Mouse (Mus musculus) ES-E14 (cell line): ENCODE results near the gene Lypd6. TPM values are rescaled to one million over a fixed set of nuclear protein-coding genes. Genes with fewer than 3 reads are reported as not detected.

Experiments
- DNase-seq: peaks from one replicate; pipeline ENCODE4 v3.0.0-alpha.2; 2013; ENCODE audit warnings: low read depth, low spot score
- H3K27ac ChIP-seq: 2 replicates; pipeline ENCODE4 v1.5.1; 2012; ENCODE audit warnings: low read depth, mild to moderate bottlenecking, low read length, moderate library complexity, mixed read lengths; ENCODE audit not compliant: poor library complexity, insufficient read depth, severe bottlenecking
- H3K36me3 ChIP-seq: 2 replicates; pipeline ENCODE4 v1.6.1; 2012; ENCODE audit warnings: mild to moderate bottlenecking, low read length, moderate library complexity, mixed read lengths; ENCODE audit not compliant: control insufficient read depth, poor library complexity, insufficient read depth, severe bottlenecking
- H3K4me1 ChIP-seq, 2 experiments: fragments of 150-350 bp in 1 of 2; sonication (generic) in 1 of 2; 2 replicates each; pipeline ENCODE4 v1.6.1; 2012; ENCODE audit warnings: low read length in 2 of 2, mild to moderate bottlenecking in 1 of 2, mixed read lengths in 1 of 2; ENCODE audit not compliant: control insufficient read depth in 2 of 2, insufficient read depth in 2 of 2, poor library complexity in 1 of 2
- H3K4me3 ChIP-seq, 2 experiments: fragments of 150-350 bp in 1 of 2; sonication (generic) in 1 of 2; 2 replicates each; pipeline ENCODE4 v1.5.1; 2012; ENCODE audit warnings: low read length in 2 of 2, low read depth in 1 of 2, mild to moderate bottlenecking in 1 of 2, mixed read lengths in 1 of 2; ENCODE audit not compliant: insufficient read depth in 1 of 2, poor library complexity in 1 of 2, severe bottlenecking in 1 of 2
- H3K9ac ChIP-seq: 2 replicates; pipeline ENCODE4 v1.6.1; 2012; ENCODE audit warnings: low read depth, mild to moderate bottlenecking, low read length, mixed read lengths; ENCODE audit not compliant: poor library complexity, insufficient read depth, severe bottlenecking
- H3K9me3 ChIP-seq: fragments of 150-350 bp; sonication (generic); 2 replicates; pipeline ENCODE4 v1.6.1; 2012; ENCODE audit warnings: low read depth, mild to moderate bottlenecking, low read length; ENCODE audit not compliant: control insufficient read depth, insufficient read depth
- CHD2 ChIP-seq: IDR thresholded peaks from 2 replicates; pipeline ENCODE4 v1.6.1; 2014; ENCODE audit warnings: mild to moderate bottlenecking, low read depth, low read length, inconsistent platforms
- HCFC1 ChIP-seq: IDR thresholded peaks from 2 replicates; pipeline ENCODE4 v1.6.1; 2012; ENCODE audit warnings: low read length, inconsistent platforms, borderline replicate concordance; ENCODE audit not compliant: insufficient read depth
- MAFK ChIP-seq: IDR thresholded peaks from 2 replicates; pipeline ENCODE4 v1.6.1; 2014; ENCODE audit warnings: mild to moderate bottlenecking, low read depth, low read length, inconsistent platforms; ENCODE audit not compliant: insufficient read depth
- ZC3H11A ChIP-seq: IDR thresholded peaks from 2 replicates; pipeline ENCODE4 v1.6.1; 2012; ENCODE audit warnings: low read depth, mild to moderate bottlenecking, inconsistent platforms, low read length, borderline replicate concordance
- ZNF384 ChIP-seq: IDR thresholded peaks from 2 replicates; pipeline ENCODE4 v1.6.1; 2012; ENCODE audit warnings: low read depth, low read length, inconsistent platforms
- in situ Hi-C, 2 experiments: fragments of 600-800 bp; cut with MboI; formaldehyde crosslinking; loops; one replicate each; pipeline ENCODE4 v1.15.1; 2025; ENCODE audit warnings: low sequenced_read_pairs in 2 of 2, inconsistent platforms in 1 of 2; ENCODE audit not compliant: unreplicated experiment in 2 of 2
- total RNA-seq: library from RNA; depleted of rRNA; stranded (reverse); fragments of 300-350 nt; gene quantifications from 2 replicates; pipeline ENCODE4 v1.2.3, GENCODE M21; 2012

The Lypd6 gene
- total RNA-seq, 1 experiment: 3.1 TPM

DNA sequence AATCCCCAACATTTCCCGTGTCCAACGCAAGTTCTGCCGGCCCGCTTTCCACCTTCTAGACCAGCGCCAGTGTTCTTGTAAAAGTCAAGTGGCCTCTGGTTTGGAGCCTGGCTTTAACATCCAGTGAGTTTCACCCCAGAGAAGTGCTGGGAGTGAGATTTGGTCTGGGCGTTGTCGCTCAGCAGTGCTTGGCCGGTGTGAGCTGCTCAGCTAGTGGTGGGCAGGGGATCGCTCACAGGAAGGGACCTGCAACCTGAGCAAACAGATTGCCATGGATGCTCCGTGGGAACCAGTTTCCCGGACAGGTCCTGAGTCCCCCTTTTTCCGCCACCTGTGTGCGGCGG is 355 bp upstream of the Lypd6 start:
- no peak overlapping the region for H3K27ac ChIP-seq
- peak overlapping the region; percentile 77 to 83 for H3K4me3 ChIP-seq
- peak overlapping the region; percentile 21; the same call in 1 of the 2 replicates for H3K9ac ChIP-seq
- no peaks in the 10 kb centered on the region for H3K9me3 ChIP-seq
- no peak for DNase-seq
- in situ Hi-C loops: no loop called here
- H3K4me1 ChIP-seq: no peaks in the 10 kb centered on the region
- TF ChIP-seq ZC3H11A: no peak
- no peak for TF ChIP-seq ZNF384
- TF ChIP-seq CHD2: no peak
- no peak for TF ChIP-seq HCFC1
- no peak for TF ChIP-seq MAFK
- no peaks in the 10 kb centered on the region for H3K36me3 ChIP-seq

DNA sequence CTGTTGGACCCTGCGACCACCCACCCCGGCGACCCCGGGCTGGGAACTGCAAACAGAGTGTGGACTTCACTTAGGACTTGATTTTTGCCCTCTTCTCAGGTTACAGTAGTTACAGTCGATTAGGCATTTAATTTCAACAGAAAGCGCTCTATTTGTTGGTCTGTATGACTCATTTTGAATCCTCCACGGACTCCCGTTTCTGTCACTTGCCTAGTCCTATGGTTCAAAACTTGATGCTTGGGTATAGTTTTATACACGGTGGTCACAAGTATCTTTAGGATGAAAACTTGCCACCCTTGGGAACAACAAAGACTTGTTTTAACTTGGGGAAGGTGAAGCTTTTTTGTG is 713 bp downstream of the Lypd6 start:
- in situ Hi-C loops: no loop called here
- H3K4me1 ChIP-seq: no peaks in the 10 kb centered on the region
- H3K36me3 ChIP-seq: no peaks in the 10 kb centered on the region
- H3K9me3 ChIP-seq: no peaks in the 10 kb centered on the region
- TF ChIP-seq MAFK (no peak), ZC3H11A (no peak), HCFC1 (no peak), ZNF384 (no peak), CHD2 (no peak)
- no peak for DNase-seq
- H3K9ac ChIP-seq: peak overlapping the region; percentile 54; the same call in 1 of the 2 replicates
- no peak overlapping the region for H3K27ac ChIP-seq
- H3K4me3 ChIP-seq: peak overlapping the region; percentile 77 to 83

DNA sequence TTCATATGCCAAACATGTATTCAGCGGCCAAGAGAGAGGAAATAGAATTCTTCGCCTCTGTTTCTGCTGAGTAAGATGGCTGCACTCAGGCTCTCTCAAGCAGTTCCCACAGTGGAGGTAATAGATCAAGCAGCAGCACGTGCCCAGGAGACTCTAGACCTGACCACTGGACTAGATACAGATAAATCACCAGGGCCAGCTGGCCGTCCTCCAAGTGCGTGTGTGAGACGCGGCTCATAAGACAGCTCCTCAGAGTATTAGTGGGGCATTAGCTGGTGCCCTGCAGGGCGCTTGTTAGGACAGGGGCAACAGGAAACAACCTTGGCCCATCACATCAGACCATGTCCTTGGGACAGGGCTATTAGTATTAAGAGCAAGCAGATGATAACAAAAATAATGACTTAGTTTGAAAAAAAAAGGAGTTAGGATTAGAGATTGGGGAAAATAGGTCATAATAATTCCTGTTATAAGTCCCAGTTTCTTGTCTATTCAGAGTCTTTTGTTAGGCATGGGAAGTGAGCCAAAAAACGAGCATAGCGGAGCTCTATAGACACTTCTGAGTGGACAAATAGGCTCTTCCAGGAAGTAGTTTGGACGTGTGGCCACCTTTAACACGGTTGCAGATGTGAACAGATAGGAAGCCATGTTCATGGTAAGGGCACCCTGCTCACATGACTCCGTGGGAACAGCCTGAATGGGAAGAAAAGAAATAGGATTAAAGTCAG is 3.5 kb downstream of the Lypd6 start:
- TF ChIP-seq HCFC1: no peak
- TF ChIP-seq MAFK: no peak
- TF ChIP-seq ZC3H11A: no peak
- no peak for TF ChIP-seq CHD2
- TF ChIP-seq ZNF384: no peak
- in situ Hi-C loops: no loop called here

DNA sequence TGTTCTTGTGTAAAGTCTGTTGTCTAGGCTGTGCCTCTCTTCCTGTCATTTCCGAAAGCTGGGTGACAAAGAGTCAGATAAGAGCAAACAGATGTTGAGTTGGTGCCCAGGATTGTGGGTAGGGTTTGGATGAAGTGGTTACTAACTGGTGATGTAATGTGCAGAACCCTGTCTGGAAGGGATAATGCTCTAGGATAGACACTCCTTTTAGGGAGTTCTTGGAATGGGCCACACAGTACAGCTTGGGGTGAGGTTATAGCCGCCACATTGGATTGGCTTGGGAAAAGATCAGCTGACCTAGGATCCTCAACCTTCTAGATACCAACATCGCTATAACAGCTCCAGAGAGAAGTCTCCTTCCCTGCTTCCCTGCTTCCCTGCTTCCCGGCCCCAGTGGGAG is 5.9 kb downstream of the Lypd6 start:
- no peak for DNase-seq
- no peak overlapping the region for H3K27ac ChIP-seq
- no peaks in the 10 kb centered on the region for H3K36me3 ChIP-seq
- H3K9ac ChIP-seq: no peak overlapping the region
- H3K9me3 ChIP-seq: no peaks in the 10 kb centered on the region
- H3K4me3 ChIP-seq: no peak overlapping the region
- in situ Hi-C loops: no loop called here
- H3K4me1 ChIP-seq: no peaks in the 10 kb centered on the region
- TF ChIP-seq ZNF384: no peak
- no peak for TF ChIP-seq CHD2
- TF ChIP-seq MAFK: no peak
- no peak for TF ChIP-seq ZC3H11A
- TF ChIP-seq HCFC1: no peak

More for the DNA sequence above, 3.5 kb downstream of the Lypd6 start:
- H3K36me3 ChIP-seq: no peaks in the 10 kb centered on the region
- H3K4me1 ChIP-seq: no peaks in the 10 kb centered on the region
- H3K4me3 ChIP-seq: no peak overlapping the region
- H3K9ac ChIP-seq: no peak overlapping the region
- no peaks in the 10 kb centered on the region for H3K9me3 ChIP-seq
- no peak overlapping the region for H3K27ac ChIP-seq
- no peak for DNase-seq

DNA sequence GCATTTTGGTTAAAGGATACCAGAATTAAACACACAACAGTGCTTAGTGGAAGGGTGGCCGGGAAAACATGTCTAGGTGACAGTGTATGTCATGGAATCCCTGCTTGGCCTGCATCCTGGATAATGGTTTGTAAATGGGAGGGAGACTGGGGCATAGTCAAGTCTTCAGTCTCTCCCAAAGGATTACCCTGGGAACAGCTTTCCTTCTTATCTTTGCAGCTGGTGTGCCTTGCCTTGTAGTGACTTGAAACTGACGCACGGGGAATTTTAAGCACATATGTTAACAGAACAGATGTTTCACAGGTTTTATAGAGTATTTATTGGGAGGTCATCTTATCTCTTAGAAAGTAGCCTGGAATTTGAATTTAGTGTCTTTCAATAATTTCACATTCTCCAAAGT is 18.5 kb downstream of the Lypd6 start:
- Histone ChIP-seq H3K4me1 (no peaks in the 10 kb centered on the region), H3K36me3 (no peaks in the 10 kb centered on the region), H3K9ac (no peak overlapping the region), H3K4me3 (no peak overlapping the region), H3K27ac (no peak overlapping the region), H3K9me3 (no peaks in the 10 kb centered on the region)
- TF ChIP-seq ZC3H11A (no peak), HCFC1 (no peak), CHD2 (no peak), ZNF384 (no peak), MAFK (no peak)
- DNase-seq: no peak
- in situ Hi-C loops: no loop called here
